Mouse (Mus musculus) heart, embryonic 13.5 days (tissue): Measurements from ENCODE around the gene Hoxd11. TPM values are rescaled to one million over a fixed set of nuclear protein-coding genes. Genes with fewer than 3 reads are reported as not detected.

Source experiments
- ATAC-seq: fragments of 200-750 bp; cut with Nextera tagmentation; 2 replicates; pipeline ENCODE4 v1.8.0; 2017; ENCODE audit warnings: moderate TSS enrichment; ENCODE audit not compliant: insufficient number of reproducible peaks, low FRiP score, low TSS enrichment; ENCODE audit errors: extremely low read depth
- H3K27ac ChIP-seq: fragments of 300-500 bp; sonication (generic); replicated peaks from 2 replicates; pipeline ENCODE4 v1.5.1; 2015; ENCODE audit warnings: moderate library complexity, mild to moderate bottlenecking, inconsistent platforms
- H3K27me3 ChIP-seq: fragments of 300-500 bp; sonication (generic); replicated peaks from 2 replicates; pipeline ENCODE4 v1.6.1; 2015; ENCODE audit warnings: mild to moderate bottlenecking, inconsistent platforms
- H3K36me3 ChIP-seq: fragments of 300-500 bp; sonication (generic); 2 replicates; pipeline ENCODE4 v1.6.1; 2015; ENCODE audit warnings: mild to moderate bottlenecking, inconsistent platforms
- H3K4me1 ChIP-seq: fragments of 300-500 bp; sonication (generic); 2 replicates; pipeline ENCODE4 v1.6.1; 2015; ENCODE audit warnings: inconsistent platforms
- H3K4me2 ChIP-seq: fragments of 300-500 bp; sonication (generic); 2 replicates; pipeline ENCODE4 v1.6.1; 2015; ENCODE audit warnings: inconsistent platforms, mild to moderate bottlenecking, moderate library complexity
- H3K4me3 ChIP-seq: fragments of 300-500 bp; sonication (generic); 2 replicates; pipeline ENCODE4 v1.5.1; 2015; ENCODE audit warnings: moderate library complexity, mild to moderate bottlenecking, inconsistent platforms
- H3K9ac ChIP-seq: fragments of 300-500 bp; sonication (generic); 2 replicates; pipeline ENCODE4 v1.6.1; 2015; ENCODE audit warnings: inconsistent platforms, mild to moderate bottlenecking, moderate library complexity
- H3K9me3 ChIP-seq: fragments of 300-500 bp; sonication (generic); 2 replicates; pipeline ENCODE4 v1.6.1; 2016; ENCODE audit warnings: inconsistent platforms
- WGBS: fragments of 180-500 bp; shearing (Covaris S2); methylation state at CpG from one replicate; pipeline ENCODE4 v1.1.7; 2015; ENCODE audit warnings: mixed read lengths; 5-methylcytosine and 5-hydroxymethylcytosine counted together
- polyA plus RNA-seq: library from polyadenylated mRNA; unstranded; fragments of >200 nt; fragmentation: Nextera tagmentation; extraction: Ambion mirVana; gene quantifications from 2 replicates; pipeline ENCODE4 v1.2.1, GENCODE M21; 2015

Hoxd11 gene
- polyA plus RNA-seq, 1 experiment from 2014 or later = not detected

DNA sequence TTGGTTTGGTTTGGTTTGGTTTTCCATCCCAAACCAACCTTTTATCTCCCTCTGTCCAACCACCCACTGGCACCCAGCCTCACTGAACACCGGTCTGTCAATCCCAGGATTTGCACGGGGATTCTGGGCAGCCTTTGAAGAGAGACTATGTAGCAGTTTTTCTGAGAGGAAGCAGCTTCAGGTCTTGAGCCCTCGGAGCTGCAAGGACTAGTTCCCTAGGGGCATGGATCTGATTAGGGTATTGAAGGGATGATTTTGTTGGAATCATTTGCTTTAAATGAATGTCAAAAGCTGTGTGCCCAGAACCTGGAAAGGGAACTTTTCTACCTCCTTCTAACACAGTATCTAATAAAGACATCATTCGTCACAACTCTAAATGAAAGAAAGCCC lies 22.7 kb upstream of the Hoxd11 start:
- Histone ChIP-seq H3K4me1 (peaks cover 16% of the 10 kb centered on the region), H3K4me2 (no peak overlapping the region), H3K4me3 (no peak overlapping the region), H3K27me3 (peaks cover 91% of the 10 kb centered on the region), H3K9me3 (no peaks in the 10 kb centered on the region), H3K36me3 (no peaks in the 10 kb centered on the region), H3K27ac (no peak overlapping the region), H3K9ac (no peak overlapping the region)
- WGBS = 3% methylated on average over 4 of the region's 4 CpGs
- ATAC-seq = no peak

DNA sequence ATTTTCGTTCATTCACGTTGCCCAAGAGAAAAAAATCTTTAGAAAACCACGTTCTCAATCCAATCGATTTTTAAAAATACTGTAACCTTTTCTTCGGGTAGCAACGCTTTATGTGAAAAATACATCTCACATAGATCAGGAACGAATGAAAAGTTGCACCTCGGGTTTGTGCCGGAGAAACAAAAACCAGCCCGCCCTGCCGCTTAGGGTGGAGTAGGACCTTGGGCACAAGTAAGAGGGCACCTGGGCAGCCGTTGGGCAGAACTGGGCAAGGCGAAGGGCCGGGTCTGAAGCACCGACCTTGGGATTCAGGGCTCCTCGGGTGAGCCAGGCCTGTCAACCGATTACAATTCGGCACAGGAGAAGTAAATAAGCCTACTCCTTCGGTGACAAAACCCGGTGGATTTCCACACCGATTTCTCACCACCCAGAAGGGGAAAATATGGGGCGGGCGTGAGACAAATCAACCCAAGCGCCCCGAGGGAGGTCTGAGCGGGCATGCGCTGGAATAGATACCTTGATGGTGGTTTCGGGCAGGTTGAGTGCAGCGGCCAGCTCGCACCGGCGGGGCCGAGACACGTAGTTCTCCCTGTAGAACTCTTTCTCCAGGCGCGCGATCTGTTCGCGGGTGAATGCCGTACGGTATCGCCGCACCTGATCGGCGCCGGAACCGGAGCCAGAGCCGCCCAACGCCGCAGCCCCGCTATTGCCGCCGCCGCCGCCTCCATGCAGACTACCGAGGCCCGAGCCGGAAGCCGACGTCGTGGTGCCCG lies 21.9 kb upstream of the Hoxd11 start:
- H3K27me3 ChIP-seq = peaks cover 91% of the 10 kb centered on the region
- peak overlapping the region; percentile 18; the same call in 1 of the 2 replicates for H3K4me3 ChIP-seq
- ATAC-seq = no peak
- H3K4me1 ChIP-seq = peaks cover 18% of the 10 kb centered on the region
- 3% methylated on average over 62 of the region's 62 CpGs for WGBS
- H3K9ac ChIP-seq = no peak overlapping the region
- peak overlapping the region; percentile 21 for H3K4me2 ChIP-seq
- no peak overlapping the region for H3K27ac ChIP-seq
- no peaks in the 10 kb centered on the region for H3K36me3 ChIP-seq
- H3K9me3 ChIP-seq = no peaks in the 10 kb centered on the region

DNA sequence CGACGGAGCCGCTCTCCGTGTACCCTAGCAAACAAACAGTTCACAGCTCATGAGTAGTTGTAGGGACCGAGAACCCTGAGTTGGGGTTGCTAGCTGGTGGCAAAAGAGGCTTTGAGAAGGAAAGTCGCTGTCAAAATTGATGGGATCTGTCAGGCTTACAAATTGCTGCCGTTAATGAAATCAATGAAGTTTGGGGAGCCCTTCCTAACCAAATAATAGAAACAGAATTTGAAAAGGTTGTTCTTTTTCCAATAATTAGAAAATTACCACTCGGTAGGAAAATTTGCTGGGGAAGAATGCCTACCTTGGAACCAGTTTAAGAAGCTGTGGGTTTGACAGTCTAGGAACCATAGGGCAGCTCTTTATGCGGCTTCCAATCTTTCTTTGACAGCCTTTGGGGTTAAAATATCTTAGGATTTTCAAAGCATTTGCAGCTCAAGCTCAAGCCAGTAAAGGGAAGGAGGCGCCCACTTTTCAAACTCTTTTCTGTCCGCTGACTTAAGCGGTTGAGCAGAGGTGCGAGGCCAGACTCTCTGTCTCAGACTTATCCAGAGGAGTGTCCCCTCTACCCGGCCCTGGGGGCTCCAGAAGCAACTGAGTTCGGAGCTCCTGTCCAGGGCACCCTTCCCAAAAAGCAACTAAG lies 21.2 kb upstream of the Hoxd11 start:
- no peaks in the 10 kb centered on the region for H3K36me3 ChIP-seq
- WGBS = 2% methylated on average over 15 of the region's 15 CpGs
- H3K27ac ChIP-seq = no peak overlapping the region
- H3K4me2 ChIP-seq = peak overlapping the region; percentile 21; the same call in 1 of the 2 replicates
- ATAC-seq = no peak
- H3K9ac ChIP-seq = no peak overlapping the region
- peaks cover 95% of the 10 kb centered on the region for H3K27me3 ChIP-seq
- peaks cover 18% of the 10 kb centered on the region for H3K4me1 ChIP-seq
- no peaks in the 10 kb centered on the region for H3K9me3 ChIP-seq
- peak overlapping the region; percentile 18; the same call in 1 of the 2 replicates for H3K4me3 ChIP-seq

DNA sequence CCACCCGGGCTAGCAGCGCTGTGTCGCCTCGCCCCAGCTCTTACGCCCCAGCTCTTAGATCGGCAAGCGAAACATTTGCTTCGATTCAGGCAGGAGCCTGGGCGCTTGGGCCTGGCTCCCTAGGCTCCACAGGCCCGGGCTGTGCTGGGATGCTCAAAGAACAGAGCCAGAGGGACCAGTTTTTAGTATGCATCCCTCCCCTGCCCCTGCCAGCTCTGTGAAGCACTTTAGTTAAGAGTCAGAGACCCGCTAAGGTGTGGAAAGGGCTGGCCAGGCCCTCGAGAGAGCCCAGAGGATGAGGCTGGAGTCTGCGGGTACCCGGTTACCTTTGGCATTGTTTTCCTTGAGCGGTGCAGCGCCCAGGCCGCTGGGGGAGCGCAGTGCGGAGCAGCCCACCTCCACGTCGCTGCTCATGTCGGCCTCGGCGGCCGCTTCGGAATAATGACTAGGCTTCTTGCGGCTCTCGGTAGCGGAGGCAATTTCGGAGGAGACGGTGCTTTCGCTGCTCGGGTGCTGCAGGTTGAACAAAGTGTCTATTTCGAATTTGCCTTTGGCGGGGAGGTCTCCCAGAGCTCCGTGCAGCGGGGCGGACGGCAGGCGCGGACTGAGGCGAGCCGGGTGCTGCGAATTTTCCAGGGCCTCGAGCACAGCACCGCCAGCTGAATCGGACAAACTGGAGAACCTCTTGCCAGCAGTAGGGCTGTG lies 20.5 kb upstream of the Hoxd11 start:
- Histone ChIP-seq H3K4me3 (no peak overlapping the region), H3K9ac (no peak overlapping the region), H3K27ac (no peak overlapping the region), H3K4me1 (peaks cover 18% of the 10 kb centered on the region), H3K36me3 (no peaks in the 10 kb centered on the region), H3K27me3 (peaks cover 99% of the 10 kb centered on the region), H3K9me3 (no peaks in the 10 kb centered on the region), H3K4me2 (no peak overlapping the region)
- WGBS = 2% methylated on average over 47 of the region's 47 CpGs
- ATAC-seq = no peak

DNA sequence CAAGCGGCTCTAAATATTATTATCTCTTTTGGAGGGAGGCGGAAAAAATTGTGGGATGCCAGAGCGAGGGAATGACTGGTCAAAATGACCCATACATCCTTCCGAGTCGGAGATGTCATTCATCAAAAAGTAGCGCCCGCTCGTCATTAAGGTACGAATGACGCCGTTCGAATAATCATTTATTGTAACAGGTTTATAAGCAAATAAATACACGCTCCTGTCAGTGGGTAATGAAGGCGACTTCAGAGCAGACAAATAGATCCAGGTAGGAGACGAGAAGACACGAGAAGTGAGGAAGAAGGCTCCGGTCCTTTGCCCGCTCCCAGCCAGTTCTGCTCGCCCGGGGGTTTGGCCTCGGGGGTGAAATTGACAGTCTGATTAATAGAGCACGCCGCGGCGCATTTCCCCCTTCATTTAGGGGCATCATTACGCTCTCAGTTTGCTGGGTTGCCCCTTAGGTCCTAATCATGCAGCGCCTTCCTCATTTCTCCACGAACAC lies 19.8 kb upstream of the Hoxd11 start, which contains the start of gene Evx2:
Evx2 (minus strand) TSS at position 51 of the 499 bp plus-strand sequence.
- ATAC-seq = no peak
- Histone ChIP-seq H3K4me2 (no peak within 1 kb of the TSS), H3K36me3 (no peaks in the 10 kb centered on the region), H3K9ac (no peak within 1 kb of the TSS), H3K4me3 (no peak within 1 kb of the TSS), H3K9me3 (no peaks in the 10 kb centered on the region), H3K27me3 (peaks cover 99% of the 10 kb centered on the region), H3K27ac (no peak within 1 kb of the TSS), H3K4me1 (peaks cover 18% of the 10 kb centered on the region)
- WGBS = 2% methylated on average over 28 of the region's 28 CpGs

DNA sequence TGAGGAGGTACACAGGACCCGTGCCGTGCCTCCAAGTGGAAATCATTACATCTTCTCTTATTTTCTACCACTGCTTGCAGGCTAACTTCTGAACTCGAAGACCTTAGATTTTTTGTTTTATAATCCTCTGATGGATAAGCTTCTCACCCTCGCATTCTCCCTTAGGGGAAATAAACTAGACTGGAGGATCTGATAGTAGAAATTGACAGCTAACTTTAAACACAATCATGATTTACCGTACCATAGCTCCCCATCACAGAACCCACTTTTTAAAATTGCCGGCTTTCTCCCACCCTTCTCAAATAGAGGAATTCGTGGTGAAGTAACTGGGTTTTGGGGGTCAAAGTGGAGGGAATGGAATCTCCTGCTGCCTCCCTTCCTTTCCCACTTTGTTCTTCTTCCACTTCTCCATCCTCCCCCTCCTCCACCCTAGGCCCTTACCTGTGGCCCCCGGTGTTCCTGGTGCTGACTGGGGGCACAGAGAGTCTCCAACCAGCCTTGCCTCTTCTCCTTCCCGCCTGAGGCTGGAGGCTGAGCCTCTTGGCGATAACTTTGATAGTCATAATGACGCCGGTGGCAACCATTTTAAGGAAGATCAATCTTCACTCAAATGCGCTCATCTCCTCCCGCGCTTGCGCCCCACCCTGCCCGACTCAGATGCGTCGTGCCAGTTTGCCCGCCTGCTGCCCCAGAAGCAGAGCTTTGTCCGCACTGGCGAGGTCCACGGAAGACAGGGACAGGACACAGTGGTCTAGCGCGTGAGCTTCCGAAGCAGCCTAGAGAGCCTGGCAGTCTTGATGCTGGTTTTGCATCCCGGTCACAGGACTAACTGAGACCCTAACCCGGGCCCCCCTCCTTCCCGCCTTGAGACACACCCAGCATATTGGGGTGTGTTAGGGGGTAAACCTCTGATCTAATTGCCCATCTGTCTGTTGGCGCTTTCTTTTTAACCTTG lies 18.7 kb upstream of the Hoxd11 start:
- peaks cover 99% of the 10 kb centered on the region for H3K27me3 ChIP-seq
- no peak overlapping the region for H3K4me3 ChIP-seq
- H3K9me3 ChIP-seq = no peaks in the 10 kb centered on the region
- H3K27ac ChIP-seq = no peak overlapping the region
- H3K9ac ChIP-seq = no peak overlapping the region
- no peak for ATAC-seq
- 4% methylated on average over 30 of the region's 30 CpGs for WGBS
- peaks cover 16% of the 10 kb centered on the region for H3K4me1 ChIP-seq
- no peaks in the 10 kb centered on the region for H3K36me3 ChIP-seq
- no peak overlapping the region for H3K4me2 ChIP-seq

DNA sequence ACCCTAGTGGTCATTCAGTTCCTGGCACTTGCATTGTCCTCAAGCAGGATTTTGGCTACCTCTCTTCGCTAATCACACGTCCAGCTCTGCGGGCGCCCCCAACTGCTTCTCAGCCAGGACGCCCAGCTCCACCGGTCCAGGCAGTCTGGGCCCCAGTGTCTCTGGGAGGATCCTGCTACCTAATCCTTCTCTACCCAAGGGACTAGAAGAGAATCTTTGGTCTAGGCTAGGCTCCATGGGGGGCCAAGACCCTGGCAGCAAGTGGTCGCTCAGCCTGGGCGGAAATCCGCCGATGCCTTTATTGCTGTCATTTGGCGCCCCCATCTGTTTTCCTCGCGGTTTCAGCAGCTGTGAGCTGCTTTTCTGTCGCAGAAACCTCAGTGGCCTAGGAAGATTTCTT lies 17.7 kb upstream of the Hoxd11 start:
- no peak for ATAC-seq
- no peaks in the 10 kb centered on the region for H3K9me3 ChIP-seq
- H3K9ac ChIP-seq = no peak overlapping the region
- H3K4me3 ChIP-seq = peak overlapping the region; percentile 36
- peaks cover 99% of the 10 kb centered on the region for H3K27me3 ChIP-seq
- H3K4me1 ChIP-seq = peaks cover 11% of the 10 kb centered on the region
- H3K4me2 ChIP-seq = peak overlapping the region; percentile 63
- no peak overlapping the region for H3K27ac ChIP-seq
- H3K36me3 ChIP-seq = no peaks in the 10 kb centered on the region
- under 1% methylated on average over 14 of the region's 14 CpGs for WGBS

DNA sequence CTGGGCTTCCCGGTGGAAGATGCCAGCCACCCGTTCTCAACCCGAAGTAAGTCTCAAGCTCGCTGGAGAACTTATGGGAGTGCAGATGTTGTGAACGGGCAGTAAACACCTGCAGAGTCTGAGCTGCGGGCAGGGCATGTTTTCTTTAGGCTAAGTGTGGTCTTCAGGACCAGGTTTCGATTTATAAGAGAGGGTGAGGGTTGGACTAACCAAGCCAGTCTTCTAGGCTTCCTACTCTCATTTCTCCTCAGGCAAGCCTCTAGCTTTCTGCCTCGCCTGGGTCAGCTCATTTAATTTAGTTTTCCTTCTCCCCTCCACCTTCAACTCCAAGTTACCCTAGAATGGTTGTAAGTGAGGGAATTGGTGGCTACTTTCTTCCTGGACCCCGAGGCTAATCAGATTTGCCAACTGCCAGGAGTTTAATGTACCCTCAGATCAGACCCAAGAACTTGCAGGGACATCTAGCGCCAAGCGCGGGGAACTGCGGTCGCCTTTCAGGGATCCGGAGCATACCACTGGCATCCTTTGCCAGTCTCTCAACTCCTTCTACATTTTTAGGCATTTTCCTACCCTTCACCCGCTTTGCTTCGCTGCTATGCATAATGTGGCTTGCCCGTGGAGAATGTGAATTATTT lies 15.9 kb upstream of the Hoxd11 start:
- Histone ChIP-seq H3K4me2 (no peak overlapping the region), H3K9ac (no peak overlapping the region), H3K4me3 (no peak overlapping the region), H3K27ac (no peak overlapping the region), H3K4me1 (peaks cover 12% of the 10 kb centered on the region), H3K36me3 (no peaks in the 10 kb centered on the region), H3K27me3 (peaks cover 100% of the 10 kb centered on the region), H3K9me3 (no peaks in the 10 kb centered on the region)
- 3% methylated on average over 18 of the region's 18 CpGs for WGBS
- no peak for ATAC-seq

DNA sequence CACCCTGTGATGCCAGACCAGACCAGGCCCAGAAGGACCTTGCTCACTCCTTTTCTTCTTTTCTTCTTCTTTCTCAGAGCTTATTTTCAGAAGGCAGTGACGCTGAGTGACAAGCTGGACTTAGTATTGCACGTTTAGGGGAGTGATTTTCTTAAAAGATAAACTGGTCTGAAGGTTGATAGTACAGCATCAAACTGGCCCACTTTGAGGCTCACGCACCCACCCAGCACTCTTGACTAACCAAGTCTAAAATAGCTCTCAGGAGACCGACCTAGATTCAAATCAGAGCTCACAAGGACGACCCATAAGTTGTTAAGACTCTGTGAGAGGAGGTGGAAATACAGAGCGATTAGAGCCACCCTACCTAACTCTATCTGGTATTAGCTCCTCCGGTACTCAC lies 12.9 kb upstream of the Hoxd11 start:
- Histone ChIP-seq H3K36me3 (no peaks in the 10 kb centered on the region), H3K27ac (no peak overlapping the region), H3K4me3 (no peak overlapping the region), H3K9ac (no peak overlapping the region), H3K4me2 (no peak overlapping the region), H3K27me3 (peaks cover 99% of the 10 kb centered on the region), H3K9me3 (no peaks in the 10 kb centered on the region), H3K4me1 (peaks cover 16% of the 10 kb centered on the region)
- WGBS = 4% methylated on average over 7 of the region's 7 CpGs
- no peak for ATAC-seq

DNA sequence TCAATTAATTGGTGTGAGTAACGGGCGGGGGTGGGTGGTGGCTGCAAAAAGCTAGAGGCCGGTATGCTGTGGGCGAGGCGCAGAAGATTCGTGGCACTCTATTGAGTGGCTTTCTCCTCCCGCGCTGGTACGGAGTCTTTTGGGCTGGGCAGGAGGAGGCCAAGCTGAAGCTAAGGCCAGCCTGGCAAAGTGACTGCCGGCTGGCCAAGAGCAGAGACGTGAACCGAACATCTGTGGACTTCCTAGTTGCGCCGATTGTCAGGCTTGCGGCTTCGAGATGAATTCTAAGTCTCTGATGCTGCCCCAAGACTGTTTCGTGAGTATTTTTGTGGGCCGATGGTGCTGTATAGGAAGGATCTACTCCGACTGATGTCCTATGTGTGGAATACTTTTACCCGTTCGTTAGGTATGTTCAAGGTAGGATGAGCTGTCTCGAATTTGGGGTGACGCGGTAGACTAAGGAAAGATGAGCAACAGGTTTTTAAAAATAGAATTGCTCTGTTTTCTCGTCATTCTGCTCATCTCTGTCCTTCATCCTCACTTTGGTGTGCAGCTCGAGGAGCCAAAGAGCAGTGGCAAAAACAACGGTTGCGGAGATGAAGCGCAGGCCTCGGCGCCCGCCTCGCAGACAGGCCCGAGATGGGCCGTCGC lies 12.0 kb upstream of the Hoxd11 start:
- no peak for ATAC-seq
- Histone ChIP-seq H3K4me3 (peak overlapping the region; percentile 55), H3K36me3 (no peaks in the 10 kb centered on the region), H3K9ac (no peak overlapping the region), H3K9me3 (no peaks in the 10 kb centered on the region), H3K27me3 (peaks cover 99% of the 10 kb centered on the region), H3K27ac (no peak overlapping the region), H3K4me1 (peaks cover 12% of the 10 kb centered on the region), H3K4me2 (peak overlapping the region; percentile 76)
- WGBS = 3% methylated on average over 36 of the region's 36 CpGs
